Mouse (Mus musculus) v-Abl transformed pro-B cells (cell line): Measurements from ENCODE around the gene Rsad2.
"Not testable (repeated sequence)": the region's sequence is repeated elsewhere in the genome, so short reads cannot be mapped to it uniquely, and the experiment has no call there.

Experiments
- in situ Hi-C, 2 experiments: fragments of 400-800 bp; cut with MboI; formaldehyde crosslinking; loops; one replicate each; pipeline ENCODE4 v1.15.1; 2025; ENCODE audit not compliant: unreplicated experiment in 2 of 2

Gene Rsad2

GRCm38 (mm10) chr12:26456028-26456698, at the start of gene Rsad2:
TSS of gene Rsad2 (minus strand) at chr12:26456452.
- in situ Hi-C loops = no loop called here

- in situ Hi-C loops = no loop called here
These were observed 44.8 kb upstream of the Rsad2 start for GRCm38 (mm10) chr12:26501042-26501441.

- in situ Hi-C loops = no loop called here
These were observed 33.7 kb upstream of the Rsad2 start for GRCm38 (mm10) chr12:26489942-26490341.

GRCm38 (mm10) chr12:26488617-26489274, 32.5 kb upstream of the Rsad2 start:
- in situ Hi-C loops = no loop called here

GRCm38 (mm10) chr12:26487874-26488616, 31.8 kb upstream of the Rsad2 start:
- in situ Hi-C loops = no loop called here

GRCm38 (mm10) chr12:26485738-26486580, 29.7 kb upstream of the Rsad2 start:
- in situ Hi-C loops = not testable (repeated sequence)

- in situ Hi-C loops = no loop called here
These were observed 22.1 kb upstream of the Rsad2 start for GRCm38 (mm10) chr12:26478196-26479004.

- in situ Hi-C loops = no loop called here
These were observed 20.9 kb upstream of the Rsad2 start for GRCm38 (mm10) chr12:26477198-26477597.

GRCm38 (mm10) chr12:26473746-26474145, 17.5 kb upstream of the Rsad2 start:
- in situ Hi-C loops = no loop called here

GRCm38 (mm10) chr12:26472770-26473481, 16.7 kb upstream of the Rsad2 start:
- in situ Hi-C loops = no loop called here

GRCm38 (mm10) chr12:26471376-26471775, 15.1 kb upstream of the Rsad2 start:
- in situ Hi-C loops = no loop called here

- in situ Hi-C loops = no loop called here
These were observed 13.8 kb upstream of the Rsad2 start for GRCm38 (mm10) chr12:26470042-26470409.

GRCm38 (mm10) chr12:26469098-26470041, 13.1 kb upstream of the Rsad2 start, which contains the start of gene Cmpk2:
TSS of gene Cmpk2 (plus strand) at chr12:26469204.
- in situ Hi-C loops = no loop called here

- in situ Hi-C loops = no loop called here
These were observed 9.3 kb upstream of the Rsad2 start for GRCm38 (mm10) chr12:26465600-26465999.

- in situ Hi-C loops = no loop called here
These were observed 3.8 kb upstream of the Rsad2 start for GRCm38 (mm10) chr12:26460091-26460490.

- in situ Hi-C loops = no loop called here
These were observed 1.6 kb downstream of the Rsad2 start for GRCm38 (mm10) chr12:26454682-26455081.

- in situ Hi-C loops = no loop called here
These were observed 3.3 kb downstream of the Rsad2 start for GRCm38 (mm10) chr12:26452951-26453350.

- in situ Hi-C loops = no loop called here
These were observed 5.1 kb downstream of the Rsad2 start for GRCm38 (mm10) chr12:26451150-26451549.
